Mouse (Mus musculus) limb, embryonic 11.5 days (tissue): ENCODE measurements around the gene Ttll4. TPM values are rescaled to one million over a fixed set of nuclear protein-coding genes. Genes with fewer than 3 reads are reported as not detected.

Experiments
- ATAC-seq: fragments of 200-750 bp; cut with Nextera tagmentation; 2 replicates; pipeline ENCODE4 v1.8.0; 2017; ENCODE audit warnings: low read depth; ENCODE audit not compliant: insufficient number of reproducible peaks, low FRiP score, low TSS enrichment
- DNase-seq: peaks from one replicate; pipeline ENCODE4 v3.0.0-alpha.2; 2015; ENCODE audit warnings: low spot score
- H3K27ac ChIP-seq: fragments of 300-500 bp; sonication (generic); replicated peaks from 2 replicates; pipeline ENCODE4 v1.5.1; 2014; ENCODE audit warnings: low read depth, mild to moderate bottlenecking, low read length
- H3K27me3 ChIP-seq: fragments of 300-500 bp; sonication (generic); 2 replicates; pipeline ENCODE4 v1.6.1; 2014; ENCODE audit warnings: mild to moderate bottlenecking, low read length, mixed read lengths; ENCODE audit not compliant: control insufficient read depth, insufficient read depth
- H3K36me3 ChIP-seq: fragments of 300-500 bp; sonication (generic); 2 replicates; pipeline ENCODE4 v1.6.1; 2014; ENCODE audit warnings: mild to moderate bottlenecking, low read length, moderate library complexity, mixed read lengths; ENCODE audit not compliant: control insufficient read depth, insufficient read depth
- H3K4me1 ChIP-seq: fragments of 300-500 bp; sonication (generic); 2 replicates; pipeline ENCODE4 v1.6.1; 2014; ENCODE audit warnings: low read length, mixed read lengths; ENCODE audit not compliant: control insufficient read depth, insufficient read depth
- H3K4me2 ChIP-seq: fragments of 300-500 bp; sonication (generic); 2 replicates; pipeline ENCODE4 v1.6.1; 2014; ENCODE audit warnings: low read depth, mild to moderate bottlenecking, moderate library complexity; ENCODE audit not compliant: severe bottlenecking
- H3K4me3 ChIP-seq: fragments of 300-500 bp; sonication (generic); 2 replicates; pipeline ENCODE4 v1.5.1; 2014; ENCODE audit warnings: low read depth, low read length
- H3K9ac ChIP-seq: fragments of 300-500 bp; sonication (generic); 2 replicates; pipeline ENCODE4 v1.6.1; 2014; ENCODE audit warnings: mild to moderate bottlenecking, low read length
- H3K9me3 ChIP-seq: fragments of 300-500 bp; sonication (generic); 2 replicates; pipeline ENCODE4 v1.6.1; 2016; ENCODE audit warnings: low read length; ENCODE audit not compliant: control insufficient read depth
- WGBS: fragments of 180-500 bp; shearing (Covaris S2); extraction: QIAGEN DNeasy Blood & Tissue Kit; methylation state at CpG from one replicate; pipeline ENCODE4 v1.1.7; 2014; 5-methylcytosine and 5-hydroxymethylcytosine counted together
- polyA plus RNA-seq: library from polyadenylated mRNA; unstranded; fragments of >200 nt; fragmentation: Nextera tagmentation; extraction: Ambion mirVana; gene quantifications from 2 replicates; pipeline ENCODE4 v1.2.1, GENCODE M21; 2014

Ttll4 gene
- polyA plus RNA-seq, 1 experiment from 2014 or later = 42.4 TPM

DNA sequence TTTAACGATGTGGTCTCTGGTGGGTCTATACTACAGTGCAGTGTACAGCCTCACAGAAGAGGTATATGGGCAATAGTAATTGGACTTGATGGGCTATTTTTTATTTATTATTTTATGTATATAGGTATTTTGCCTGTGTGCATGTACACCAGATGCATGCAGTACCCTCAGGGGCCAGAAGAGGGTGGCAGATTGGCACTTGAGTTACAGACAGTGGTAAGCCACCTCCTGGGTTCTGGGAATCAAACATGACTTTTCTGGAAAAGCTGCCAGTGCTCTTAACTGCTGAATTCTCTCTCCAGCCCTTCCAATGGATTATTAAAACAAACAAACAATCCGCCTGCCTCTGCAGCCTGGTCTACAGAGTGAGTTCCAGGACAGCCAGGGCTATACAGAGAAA is 62.2 kb downstream of the Ttll4 start:
- Histone ChIP-seq H3K27me3 (no peaks in the 10 kb centered on the region), H3K36me3 (no peaks in the 10 kb centered on the region), H3K4me2 (no peak overlapping the region), H3K4me3 (no peak overlapping the region), H3K4me1 (no peaks in the 10 kb centered on the region), H3K9ac (no peak overlapping the region), H3K9me3 (no peaks in the 10 kb centered on the region), H3K27ac (no peak overlapping the region)
- ATAC-seq = no peak
- DNase-seq = peak; percentile 52
- 75% methylated on average over 2 of the region's 2 CpGs for WGBS

DNA sequence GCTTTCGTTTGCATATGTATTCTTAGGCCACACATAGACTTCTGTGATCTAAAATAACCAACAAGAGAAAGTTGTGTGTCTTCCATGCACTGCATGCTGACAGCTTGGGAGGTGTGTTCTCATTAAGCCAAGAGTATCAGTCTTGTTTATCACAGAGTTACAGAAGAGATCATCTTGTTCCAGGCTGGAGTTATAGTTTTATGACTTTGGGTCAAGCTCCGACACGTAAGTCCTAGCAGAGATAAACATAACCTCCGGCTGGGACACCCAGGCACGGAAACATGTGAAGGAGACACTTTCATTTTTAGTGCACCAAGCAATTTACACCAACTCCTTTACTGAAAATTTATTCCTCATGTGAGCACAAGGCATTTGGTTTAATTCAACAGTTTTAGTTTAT is 64.6 kb downstream of the Ttll4 start:
- Histone ChIP-seq H3K27ac (no peak overlapping the region), H3K27me3 (no peaks in the 10 kb centered on the region), H3K4me3 (no peak overlapping the region), H3K36me3 (no peaks in the 10 kb centered on the region), H3K9me3 (no peaks in the 10 kb centered on the region), H3K4me2 (no peak overlapping the region), H3K4me1 (no peaks in the 10 kb centered on the region), H3K9ac (no peak overlapping the region)
- ATAC-seq (no peak), DNase-seq (no peak)
- 78% methylated on average over 5 of the region's 5 CpGs for WGBS

DNA sequence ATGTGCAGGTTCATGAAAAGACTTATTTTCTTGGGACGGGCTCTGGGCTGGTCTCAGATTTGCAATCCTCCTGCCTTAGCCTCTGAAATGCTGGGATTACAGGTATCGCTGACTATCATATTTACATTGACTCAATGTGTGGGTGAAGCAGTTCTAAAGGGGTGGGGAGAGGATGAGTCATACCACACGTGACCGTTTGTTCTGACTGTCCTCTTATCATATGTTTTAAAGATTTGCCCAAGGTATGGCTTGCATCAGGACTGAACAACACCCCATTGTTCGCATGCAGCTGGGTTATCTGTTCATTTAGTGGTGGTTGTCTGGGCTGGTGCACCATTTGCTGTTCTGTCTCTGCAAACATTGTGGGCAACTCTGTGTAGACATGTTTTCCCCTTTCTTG is 65.1 kb downstream of the Ttll4 start:
- ATAC-seq = no peak
- WGBS = 82% methylated on average over 5 of the region's 5 CpGs

GRCm38 (mm10) chr1:74728446-74728845 is 66.9 kb downstream of the Ttll4 start:
- ATAC-seq (no peak), DNase-seq (no peak)
- H3K4me3 ChIP-seq = no peak overlapping the region
- H3K36me3 ChIP-seq = no peaks in the 10 kb centered on the region
- H3K27me3 ChIP-seq = no peaks in the 10 kb centered on the region
- H3K9me3 ChIP-seq = no peaks in the 10 kb centered on the region
- H3K4me1 ChIP-seq = no peaks in the 10 kb centered on the region
- H3K27ac ChIP-seq = no peak overlapping the region
- WGBS = 74% methylated on average over 8 of the region's 8 CpGs
- no peak overlapping the region for H3K9ac ChIP-seq
- no peak overlapping the region for H3K4me2 ChIP-seq

More for the DNA sequence above, 65.1 kb downstream of the Ttll4 start:
- Histone ChIP-seq H3K4me2 (no peak overlapping the region), H3K4me1 (no peaks in the 10 kb centered on the region), H3K9ac (no peak overlapping the region), H3K4me3 (no peak overlapping the region), H3K36me3 (no peaks in the 10 kb centered on the region), H3K27me3 (no peaks in the 10 kb centered on the region), H3K27ac (no peak overlapping the region), H3K9me3 (no peaks in the 10 kb centered on the region)
- no peak for DNase-seq

DNA sequence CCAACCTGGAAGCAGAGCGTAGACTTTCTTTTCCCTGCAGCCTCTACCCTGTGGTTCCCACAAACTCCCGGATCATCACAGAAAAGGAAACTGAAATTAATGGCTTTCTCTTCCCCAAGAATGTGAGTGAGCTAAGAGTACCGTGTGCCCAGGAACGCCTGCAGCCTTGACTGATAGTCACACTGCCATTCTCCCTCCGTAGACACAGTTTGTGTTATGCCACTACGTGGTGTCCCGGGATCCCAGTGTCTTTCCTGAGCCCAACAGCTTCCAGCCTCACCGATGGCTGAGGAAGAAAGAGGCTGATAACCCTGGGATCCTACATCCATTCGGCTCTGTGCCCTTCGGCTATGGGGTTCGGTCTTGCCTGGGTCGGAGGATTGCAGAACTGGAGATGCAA is 75.4 kb downstream of the Ttll4 start:
- Histone ChIP-seq H3K4me3 (no peak overlapping the region), H3K4me1 (no peaks in the 10 kb centered on the region), H3K36me3 (no peaks in the 10 kb centered on the region), H3K27me3 (no peaks in the 10 kb centered on the region), H3K4me2 (no peak overlapping the region), H3K9me3 (no peaks in the 10 kb centered on the region), H3K9ac (no peak overlapping the region), H3K27ac (no peak overlapping the region)
- 92% methylated on average over 12 of the region's 12 CpGs for WGBS
- ATAC-seq (no peak), DNase-seq (no peak)

DNA sequence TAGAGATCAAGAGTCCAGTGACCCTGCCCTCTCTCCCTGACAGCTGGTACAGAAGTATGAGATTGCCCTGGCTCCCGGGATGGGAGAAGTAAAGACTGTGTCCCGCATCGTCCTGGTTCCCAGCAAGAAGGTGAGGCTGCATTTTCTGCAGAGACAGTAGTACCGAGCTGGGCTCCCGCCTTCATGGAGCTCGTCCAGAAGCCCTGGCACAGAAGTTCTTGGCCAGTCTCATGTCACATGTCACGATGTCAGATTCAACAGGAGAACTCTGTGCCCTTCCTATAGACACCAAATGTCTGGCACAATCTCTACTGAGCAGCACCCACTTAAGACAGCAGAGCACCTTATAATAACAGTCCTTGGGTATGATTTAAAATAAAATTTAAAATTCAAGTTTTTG is 76.0 kb downstream of the Ttll4 start:
- Histone ChIP-seq H3K27me3 (no peaks in the 10 kb centered on the region), H3K36me3 (no peaks in the 10 kb centered on the region), H3K27ac (no peak overlapping the region), H3K4me1 (no peaks in the 10 kb centered on the region), H3K4me2 (no peak overlapping the region), H3K4me3 (no peak overlapping the region), H3K9me3 (no peaks in the 10 kb centered on the region), H3K9ac (no peak overlapping the region)
- 86% methylated on average over 7 of the region's 7 CpGs for WGBS
- no peak for ATAC-seq
- DNase-seq = no peak

- Histone ChIP-seq H3K27ac (no peak overlapping the region), H3K9ac (no peak overlapping the region), H3K4me1 (no peaks in the 10 kb centered on the region), H3K36me3 (no peaks in the 10 kb centered on the region), H3K27me3 (no peaks in the 10 kb centered on the region), H3K9me3 (no peaks in the 10 kb centered on the region), H3K4me3 (no peak overlapping the region), H3K4me2 (no peak overlapping the region)
- 80% methylated on average over 7 of the region's 7 CpGs for WGBS
- DNase-seq = no peak
- ATAC-seq = no peak
These were observed 79.3 kb downstream of the Ttll4 start for GRCm38 (mm10) chr1:74740846-74741245.

DNA sequence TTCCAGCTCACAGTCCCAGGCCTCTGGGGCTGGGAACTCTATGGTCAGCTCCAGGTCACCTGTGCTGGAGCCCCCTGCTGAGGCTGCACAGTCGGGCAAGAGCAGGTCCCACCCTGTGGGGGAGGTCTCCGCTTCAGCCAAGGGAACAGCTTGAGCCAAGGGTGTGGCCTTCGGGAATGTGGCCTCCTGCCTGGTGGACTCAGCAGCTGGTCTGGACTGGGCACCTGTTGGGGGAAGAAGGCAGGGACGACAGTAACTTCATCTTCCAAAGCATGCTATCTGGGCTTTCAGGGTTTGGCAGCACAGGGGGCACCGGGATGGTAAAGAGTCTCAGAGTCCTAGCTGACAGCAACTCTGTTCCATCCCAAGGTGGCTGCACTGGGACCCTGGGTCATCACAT is 85.8 kb downstream of the Ttll4 start:
- no peak overlapping the region for H3K4me3 ChIP-seq
- no peaks in the 10 kb centered on the region for H3K9me3 ChIP-seq
- 74% methylated on average over 5 of the region's 5 CpGs for WGBS
- no peak overlapping the region for H3K27ac ChIP-seq
- H3K9ac ChIP-seq = no peak overlapping the region
- H3K36me3 ChIP-seq = no peaks in the 10 kb centered on the region
- 0 out of 2 replicates have a peak, but pooled peaks cover 12% of the 10 kb centered on the region for H3K27me3 ChIP-seq
- ATAC-seq (no peak), DNase-seq (no peak)
- no peaks in the 10 kb centered on the region for H3K4me1 ChIP-seq
- no peak overlapping the region for H3K4me2 ChIP-seq

DNA sequence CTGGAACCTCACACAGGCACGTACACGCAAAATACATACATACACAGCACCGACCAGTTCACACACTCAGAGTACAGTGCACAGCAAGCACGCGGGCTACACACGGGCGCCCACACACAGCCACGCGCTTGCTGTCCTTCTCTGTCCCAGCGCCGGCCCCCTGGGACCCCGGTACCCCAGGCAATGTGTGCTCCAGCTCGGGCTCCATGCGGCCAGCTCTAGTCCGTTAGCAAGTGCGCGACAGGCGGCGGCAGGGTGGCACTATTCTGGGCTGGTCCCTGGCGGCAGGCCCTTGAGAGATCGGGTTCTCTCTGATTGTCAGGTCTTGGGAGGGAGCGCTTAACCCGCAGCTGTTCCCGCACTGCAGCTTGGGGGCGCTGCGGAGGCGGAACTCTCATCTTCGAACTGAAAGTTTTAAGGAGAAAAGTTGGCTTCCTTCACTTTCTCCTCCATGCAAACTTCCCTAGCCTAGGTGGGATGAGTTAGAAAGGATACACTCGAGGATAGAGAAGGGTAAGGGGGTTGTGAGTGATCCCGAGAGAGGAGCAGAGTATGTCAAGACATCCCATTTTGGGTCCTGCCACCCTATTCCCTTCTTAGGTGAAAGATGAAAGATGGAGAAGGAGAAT is 87.2 kb downstream of the Ttll4 start, which contains the start of gene Prkag3:
Gene Prkag3 (minus strand): TSS at position 579 of the 629 bp plus-strand sequence.
- H3K9ac ChIP-seq = no peak within 1 kb of the TSS; the same call in 1 of the 2 replicates
- 0 out of 2 replicates have a peak, but pooled peaks cover 12% of the 10 kb centered on the region for H3K27me3 ChIP-seq
- DNase-seq = peak; percentile 74
- H3K4me3 ChIP-seq = peak within 1 kb of the TSS; percentile 12; the same call in 1 of the 2 replicates
- H3K9me3 ChIP-seq = no peaks in the 10 kb centered on the region
- H3K4me2 ChIP-seq = peak within 1 kb of the TSS; percentile 44
- ATAC-seq = no peak
- no peaks in the 10 kb centered on the region for H3K36me3 ChIP-seq
- no peaks in the 10 kb centered on the region for H3K4me1 ChIP-seq
- WGBS = 9% methylated on average over 30 of the region's 30 CpGs
- no peak within 1 kb of the TSS for H3K27ac ChIP-seq
